Mouse (Mus musculus) adrenal gland (tissue): Measurements from ENCODE around the gene Flcn.
"Not testable (repeated sequence)": the region's sequence is repeated elsewhere in the genome, so short reads cannot be mapped to it uniquely, and the experiment has no call there.

Experiments
- intact Hi-C: fragments of 180-260 bp; cut with DNase I; formaldehyde crosslinking; loops from one replicate; pipeline ENCODE4 v1.15.1; 2025
- long read RNA-seq, 2 experiments: library from polyadenylated mRNA; unstranded; transcript quantifications; one replicate each; pipeline ENCODE4 v2.0.0; 2020; ENCODE audit warnings: borderline replicate concordance in 1 of 2; ENCODE audit not compliant: insufficient replicate concordance in 1 of 2

Gene Flcn
- long read RNA-seq, experiment 1, transcript Flcn-203 (13 exons, 3,437 nt) = major isoform, 14 of 34 reads
- long read RNA-seq, experiment 1, partial matches to known transcripts = 6 of 34 reads
- long read RNA-seq, experiment 1, other reads (novel, unspliced or antisense) = 14 of 34 reads
- long read RNA-seq, experiment 2, transcript Flcn-203 (13 exons, 3,437 nt) = major isoform, 18 of 48 reads
- long read RNA-seq, experiment 2, partial matches to known transcripts = 15 of 48 reads
- long read RNA-seq, experiment 2, other reads (novel, unspliced or antisense) = 15 of 48 reads

DNA sequence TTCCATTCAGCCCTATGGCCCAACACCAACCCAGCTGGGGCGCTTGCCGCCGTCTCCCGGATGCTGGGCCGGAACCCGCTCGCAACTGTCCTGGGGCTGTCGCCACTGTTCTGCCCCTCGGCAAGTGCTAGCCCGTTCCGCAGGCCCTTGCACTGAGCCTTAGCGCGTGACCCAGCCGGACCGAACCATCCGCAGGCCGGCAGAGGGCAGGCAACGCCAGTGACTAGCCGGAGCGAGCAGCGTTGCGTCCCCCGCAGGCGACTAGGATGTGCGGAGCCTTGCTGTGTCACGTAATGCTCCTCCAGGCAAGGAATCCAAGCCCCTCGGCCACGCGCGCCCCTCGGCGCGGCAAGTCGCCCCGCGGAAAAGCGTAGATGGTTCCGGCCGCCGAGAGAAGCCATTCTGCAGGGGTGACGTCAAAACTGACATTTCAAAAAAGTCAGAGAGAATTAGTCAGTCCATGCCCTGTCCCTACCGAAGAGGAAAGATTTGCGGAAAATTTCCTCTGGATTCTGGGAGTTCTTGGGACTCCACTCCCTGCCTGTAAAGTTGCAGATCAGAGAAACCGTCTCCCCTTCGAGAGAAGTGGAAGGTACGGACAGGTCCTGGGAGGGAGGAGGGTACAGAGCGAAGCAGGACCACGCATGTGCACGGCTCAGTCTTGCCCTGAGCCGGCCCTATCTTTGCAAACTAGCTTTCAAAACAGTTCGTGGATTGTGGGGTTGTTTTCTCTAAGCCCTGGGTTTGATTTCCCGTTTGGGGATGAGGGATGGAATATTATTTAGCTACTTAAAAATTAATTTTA, at the start of gene Flcn:
Gene Flcn (minus strand): TSS at position 347 of the 805 bp plus-strand sequence.
- intact Hi-C loops = loop anchor here (5.0 kb wide), 1 partner anchor 37 kb away; no protein-coding TSS in a partner anchor

DNA sequence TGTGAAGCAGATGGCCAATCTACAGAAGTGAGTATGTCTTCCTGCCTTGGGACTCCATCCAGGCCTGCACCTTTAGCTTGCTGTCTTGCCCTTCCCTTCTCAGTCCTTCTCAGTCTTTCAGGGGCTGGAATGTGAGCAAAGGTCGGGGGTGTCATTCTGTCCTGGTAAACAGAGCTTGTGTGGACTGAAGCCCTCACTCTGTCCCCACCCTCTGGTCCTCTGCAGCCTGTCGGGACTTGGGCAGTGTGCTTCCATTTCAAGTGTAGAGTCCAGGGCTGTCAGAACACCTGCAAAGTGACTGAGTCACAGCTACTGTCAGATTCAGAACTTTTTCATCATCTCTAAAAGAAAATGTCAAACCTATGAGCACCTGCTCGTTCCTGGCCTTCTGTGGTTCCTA, 43.0 kb upstream of the Flcn start:
- intact Hi-C loops = no loop called here

DNA sequence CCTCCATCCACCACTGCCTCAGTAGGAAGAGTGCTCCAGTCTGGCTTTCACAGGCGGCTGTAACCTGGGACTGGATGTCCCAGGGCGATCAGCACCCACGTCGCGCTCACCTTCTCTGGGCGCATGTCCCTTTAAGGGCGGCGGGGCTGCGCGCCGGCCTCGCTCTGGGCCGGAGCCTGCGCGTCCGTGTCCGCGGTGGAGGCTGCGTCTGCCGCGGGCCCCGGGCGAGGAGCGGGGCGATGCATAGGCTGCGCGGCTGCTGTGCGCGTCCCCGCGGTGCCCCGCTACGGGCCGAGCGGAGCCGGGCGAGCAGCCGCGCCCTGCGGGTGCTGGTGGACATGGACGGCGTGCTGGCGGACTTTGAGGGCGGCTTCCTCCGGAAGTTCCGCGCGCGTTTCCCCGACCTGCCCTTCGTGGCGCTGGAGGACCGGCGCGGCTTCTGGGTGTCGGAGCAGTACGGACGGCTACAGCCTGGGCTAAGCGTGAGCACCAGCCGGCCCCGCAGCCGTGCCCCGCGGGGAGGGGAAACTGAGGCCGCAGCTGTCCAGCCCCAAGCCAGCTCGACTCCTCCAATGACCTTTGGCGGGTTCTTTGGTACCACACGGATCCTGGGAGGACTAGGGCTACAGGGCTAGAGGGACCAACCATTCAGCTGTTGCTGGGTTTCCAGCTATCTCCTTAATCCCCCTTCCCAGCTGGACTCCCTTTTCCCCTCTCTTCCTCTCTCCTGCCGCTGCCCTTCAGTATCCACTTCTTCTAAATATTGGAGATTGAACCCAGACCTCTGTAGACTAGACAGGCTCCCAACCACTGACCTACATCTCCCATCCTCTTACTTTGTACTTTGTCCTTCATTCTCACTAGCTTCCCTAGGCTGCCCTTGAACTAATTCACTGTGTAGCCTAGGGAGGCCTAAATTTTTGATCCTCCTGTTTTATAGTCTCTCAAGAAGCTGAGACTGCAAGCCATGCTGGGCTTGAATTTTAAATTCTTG, 38.4 kb upstream of the Flcn start:
- intact Hi-C loops = loop anchor here (5.0 kb wide), 1 partner anchor 41 kb away; no protein-coding TSS in a partner anchor

GRCm38 (mm10) chr11:59847131-59847530, 37.3 kb upstream of the Flcn start:
- intact Hi-C loops = loop anchor here (5.0 kb wide), 1 partner anchor 40 kb away; no protein-coding TSS in a partner anchor

- intact Hi-C loops = loop anchor here (5.0 kb wide), 1 partner anchor 39 kb away; no protein-coding TSS in a partner anchor
Measured at GRCm38 (mm10) chr11:59846311-59846710, 36.5 kb upstream of the Flcn start.

DNA sequence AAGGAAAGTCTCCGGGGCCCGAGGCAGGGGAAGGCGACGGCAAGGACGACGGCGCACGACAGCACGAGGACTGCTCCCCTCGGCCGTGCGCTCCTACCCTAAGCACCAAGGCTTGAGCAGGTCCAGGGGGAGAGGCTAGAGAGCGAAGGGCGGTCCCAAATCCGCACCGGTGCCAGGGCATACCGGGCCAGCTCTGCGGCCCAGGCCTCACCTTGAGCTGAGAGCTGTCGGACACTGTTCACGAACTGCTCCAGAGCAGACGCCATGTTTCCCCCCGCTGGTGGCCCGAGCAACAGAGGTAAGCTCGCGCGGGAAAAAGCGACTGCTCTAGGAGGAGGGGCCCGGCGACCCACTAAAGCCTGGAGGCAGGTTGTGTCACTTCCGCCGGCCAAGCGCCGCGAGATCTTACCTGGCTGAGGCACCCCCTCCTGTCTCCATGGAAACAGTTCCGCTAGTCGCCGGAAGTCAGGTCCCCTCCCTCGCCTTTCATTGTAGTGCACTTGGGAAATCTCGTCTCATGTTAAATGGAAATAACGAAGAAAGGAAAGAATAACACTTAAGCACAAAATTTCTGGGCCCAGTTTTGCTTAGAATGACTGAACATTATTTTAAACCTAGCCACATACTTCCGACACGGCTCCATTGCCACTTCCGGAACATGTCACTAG, 29.8 kb upstream of the Flcn start, which contains the start of gene Cops3:
Gene Cops3 (minus strand): TSS at position 380 of the 668 bp plus-strand sequence.
- intact Hi-C loops = no loop called here

DNA sequence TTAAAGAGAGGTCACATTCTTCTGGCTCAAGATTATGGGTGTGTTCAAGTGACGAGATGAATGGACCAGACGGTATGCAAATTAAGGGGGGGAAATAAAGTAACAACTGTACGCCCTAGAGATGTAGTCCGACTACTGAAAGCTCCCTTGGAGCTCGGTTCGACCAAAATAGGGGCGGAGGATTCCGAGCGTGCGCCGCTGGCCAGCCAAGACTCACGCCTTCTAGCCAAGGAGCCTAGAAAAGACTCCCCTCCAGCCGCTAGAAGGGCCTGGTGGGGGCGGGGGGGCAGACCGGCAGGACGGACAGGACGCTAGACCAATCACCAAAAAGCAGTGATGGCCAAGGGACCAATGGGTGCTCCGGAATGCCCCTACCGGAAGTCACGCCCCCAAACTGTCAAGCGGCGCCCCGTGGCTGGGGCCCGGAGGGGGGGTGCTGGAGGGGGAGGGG, 29.2 kb upstream of the Flcn start, which contains the start of gene Nt5m:
Gene Nt5m (plus strand): TSS at position 440 of the 451 bp plus-strand sequence.
- intact Hi-C loops = no loop called here

DNA sequence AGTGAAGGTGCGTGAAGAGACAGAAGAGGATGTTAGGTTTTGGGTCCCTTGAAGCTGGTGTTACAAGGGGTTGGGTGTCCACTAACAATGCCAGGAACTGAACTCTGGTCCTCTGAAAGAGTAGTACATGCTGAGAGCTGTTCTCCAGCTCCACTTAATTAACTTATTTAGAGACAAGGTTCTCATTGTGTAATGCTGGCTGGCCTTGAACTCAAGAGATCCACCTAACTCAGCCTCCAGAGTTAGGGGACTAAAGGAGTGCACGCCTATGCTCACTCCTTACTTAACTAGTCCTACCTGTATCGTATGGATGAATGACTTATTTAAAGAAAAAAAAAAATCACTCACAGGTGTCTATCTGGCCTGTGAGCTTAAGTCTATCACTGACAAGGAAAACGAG, 28.6 kb upstream of the Flcn start:
- intact Hi-C loops = no loop called here

DNA sequence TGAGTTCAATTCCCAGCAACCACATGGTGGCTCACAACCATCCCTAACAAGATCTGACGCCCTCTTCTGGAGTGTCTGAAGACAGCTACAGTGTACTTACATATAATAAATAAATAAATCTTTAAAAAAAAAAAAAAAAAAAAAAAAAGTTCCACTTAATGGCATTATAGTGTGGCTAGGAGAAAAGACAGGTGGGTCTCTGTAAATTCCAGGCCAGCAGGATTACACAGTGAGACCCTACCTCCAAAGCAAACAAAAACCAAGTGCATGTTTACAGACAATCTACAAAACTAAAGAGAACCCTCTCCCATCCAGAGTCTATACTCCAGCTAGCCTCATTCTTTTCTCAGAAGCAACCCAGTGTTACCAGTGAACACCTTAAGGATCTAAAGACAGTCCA, 28.0 kb upstream of the Flcn start:
- intact Hi-C loops = not testable (repeated sequence)

- intact Hi-C loops = no loop called here
Measured at GRCm38 (mm10) chr11:59821625-59822024, 11.8 kb upstream of the Flcn start.

- intact Hi-C loops = no loop called here
Measured at GRCm38 (mm10) chr11:59817916-59818315, 8.1 kb upstream of the Flcn start.

GRCm38 (mm10) chr11:59815482-59816065, 5.8 kb upstream of the Flcn start:
- intact Hi-C loops = no loop called here

- intact Hi-C loops = no loop called here
Measured at GRCm38 (mm10) chr11:59814936-59815335, 5.1 kb upstream of the Flcn start.

DNA sequence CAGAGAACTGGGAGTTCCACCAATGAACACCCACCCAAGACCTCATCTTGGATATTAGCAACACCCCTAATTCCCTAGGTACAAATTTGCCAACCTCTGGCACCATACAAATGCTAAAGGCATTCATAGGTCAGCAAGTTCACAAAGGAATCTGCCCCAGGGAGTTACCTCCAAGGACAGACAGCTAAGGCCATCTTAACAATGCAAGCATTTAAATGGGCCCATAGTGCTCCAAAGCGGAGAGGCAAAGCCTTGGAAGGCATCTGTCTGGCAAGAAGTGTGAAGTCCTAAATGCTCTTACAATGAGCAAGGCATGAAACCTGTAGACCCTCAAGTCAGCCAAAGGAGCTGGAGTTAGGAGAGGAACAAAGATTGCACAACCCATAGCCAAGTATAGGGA, 4.5 kb upstream of the Flcn start:
- intact Hi-C loops = no loop called here

GRCm38 (mm10) chr11:59813276-59813675, 3.5 kb upstream of the Flcn start:
- intact Hi-C loops = no loop called here

- intact Hi-C loops = no loop called here
Measured at GRCm38 (mm10) chr11:59811211-59811610, 1.4 kb upstream of the Flcn start.

- intact Hi-C loops = no loop called here
Measured at GRCm38 (mm10) chr11:59810480-59811158, 803 bp upstream of the Flcn start.

- intact Hi-C loops = loop anchor here (5.0 kb wide), 1 partner anchor 38 kb away; no protein-coding TSS in a partner anchor
Measured at GRCm38 (mm10) chr11:59809071-59809669, 646 bp downstream of the Flcn start.
